Mouse (Mus musculus) erythroblast, embryonic 14.5 days (primary cell): ENCODE results near the gene Lhfpl5.

ENCODE experiments used
- GATA1 ChIP-seq: IDR thresholded peaks from 2 replicates; pipeline ENCODE4 v1.6.1; 2012; ENCODE audit warnings: low read length, inconsistent platforms, mixed read lengths
- TAL1 ChIP-seq: IDR thresholded peaks from 3 replicates; pipeline ENCODE4 v1.6.1; 2012; ENCODE audit warnings: low read length, inconsistent platforms, mixed read lengths

GRCm38 (mm10) chr17:28586509-28586908 is 11.1 kb downstream of the Lhfpl5 start:
- TF ChIP-seq GATA1: no peak
- no peak for TF ChIP-seq TAL1
